Mouse (Mus musculus) E14TG2a.4 (cell line): ENCODE measurements around the gene Teddm1a.

Experiments
- H3K27me3 ChIP-seq: 2 replicates; pipeline ENCODE4 v1.6.1; 2014; ENCODE audit warnings: low read length, control low read depth; ENCODE audit not compliant: insufficient read depth
- H3K36me3 ChIP-seq: 2 replicates; pipeline ENCODE4 v1.6.1; 2014; ENCODE audit warnings: low read length, control low read depth; ENCODE audit not compliant: insufficient read depth
- H3K4me1 ChIP-seq: replicated peaks from 2 replicates; pipeline ENCODE4 v1.6.1; 2014; ENCODE audit warnings: low read depth, low read length, control low read depth
- H3K4me3 ChIP-seq: replicated peaks from 2 replicates; pipeline ENCODE4 v1.5.1; 2014; ENCODE audit warnings: mild to moderate bottlenecking, low read length
- H3K9me3 ChIP-seq: 2 replicates; pipeline ENCODE4 v1.6.1; 2014; ENCODE audit warnings: low read length, control low read depth
- CTCF ChIP-seq: conservative IDR thresholded peaks from 2 replicates; pipeline ENCODE4 v1.5.1; 2014; ENCODE audit warnings: low read length
- NANOG ChIP-seq: IDR thresholded peaks from 2 replicates; pipeline ENCODE4 v1.6.1; 2014; ENCODE audit warnings: borderline replicate concordance, low read length, mixed read lengths
- POU5F1 ChIP-seq: IDR thresholded peaks from 2 replicates; pipeline ENCODE4 v1.6.1; 2014; ENCODE audit warnings: low read length, borderline replicate concordance

Teddm1a gene

GRCm38 (mm10) chr1:153930431-153930830 lies 38.9 kb downstream of the Teddm1a start:
- Histone ChIP-seq H3K4me1 (peaks cover 9% of the 10 kb centered on the region), H3K4me3 (no peak overlapping the region), H3K9me3 (peaks cover 19% of the 10 kb centered on the region), H3K36me3 (no peaks in the 10 kb centered on the region), H3K27me3 (no peaks in the 10 kb centered on the region)
- TF ChIP-seq CTCF (no peak), NANOG (no peak), POU5F1 (no peak)

- Histone ChIP-seq H3K4me3 (no peak overlapping the region), H3K9me3 (peaks cover 16% of the 10 kb centered on the region), H3K4me1 (peaks cover 9% of the 10 kb centered on the region), H3K36me3 (no peaks in the 10 kb centered on the region), H3K27me3 (no peaks in the 10 kb centered on the region)
- TF ChIP-seq POU5F1 (no peak), NANOG (no peak), CTCF (no peak)
Observed at GRCm38 (mm10) chr1:153933772-153934171, 42.2 kb downstream of the Teddm1a start.

- Histone ChIP-seq H3K4me1 (peaks cover 9% of the 10 kb centered on the region), H3K4me3 (no peak overlapping the region), H3K27me3 (no peaks in the 10 kb centered on the region), H3K9me3 (peaks cover 5% of the 10 kb centered on the region; the same call in 1 of the 2 replicates), H3K36me3 (no peaks in the 10 kb centered on the region)
- TF ChIP-seq CTCF (no peak), POU5F1 (no peak), NANOG (no peak)
Observed at GRCm38 (mm10) chr1:153935844-153936380, 44.4 kb downstream of the Teddm1a start.

DNA sequence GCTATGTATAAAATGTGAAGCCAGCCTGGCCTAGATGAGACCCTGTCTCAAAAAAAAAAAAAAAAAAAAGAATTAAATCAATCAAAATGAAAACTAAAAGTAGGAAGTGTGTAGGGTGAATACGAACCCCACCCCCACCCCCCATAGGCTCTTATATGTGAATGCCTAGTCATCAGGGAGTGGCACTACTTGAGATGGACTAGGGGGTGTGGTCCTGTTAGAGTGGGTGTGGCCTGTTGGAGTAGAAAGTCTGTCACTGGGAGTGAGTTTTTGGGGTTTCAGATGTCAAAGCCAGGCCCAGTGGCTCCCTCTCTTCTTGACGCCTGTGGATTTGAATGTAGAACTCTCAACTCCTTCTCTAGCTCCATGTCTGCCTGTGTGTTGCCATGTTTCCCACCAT lies 45.5 kb downstream of the Teddm1a start:
- Histone ChIP-seq H3K27me3 (no peaks in the 10 kb centered on the region), H3K4me1 (peaks cover 9% of the 10 kb centered on the region), H3K9me3 (peaks cover 10% of the 10 kb centered on the region; the same call in 1 of the 2 replicates), H3K4me3 (no peak overlapping the region), H3K36me3 (no peaks in the 10 kb centered on the region)
- TF ChIP-seq NANOG (no peak), POU5F1 (no peak), CTCF (no peak)

- Histone ChIP-seq H3K4me3 (no peak overlapping the region), H3K4me1 (no peaks in the 10 kb centered on the region), H3K9me3 (peaks cover 22% of the 10 kb centered on the region), H3K36me3 (no peaks in the 10 kb centered on the region), H3K27me3 (no peaks in the 10 kb centered on the region)
- TF ChIP-seq CTCF, result no peak
- TF ChIP-seq NANOG, result no peak
- TF ChIP-seq POU5F1, result no peak
Observed at GRCm38 (mm10) chr1:153940986-153941385, 49.4 kb downstream of the Teddm1a start.
